Mouse (Mus musculus) heart, embryonic 16.5 days (tissue): ENCODE data around the gene Nrde2. TPM values are rescaled to one million over a fixed set of nuclear protein-coding genes. Genes with fewer than 3 reads are reported as not detected.

Experiments used
- ATAC-seq: fragments of 200-750 bp; cut with Nextera tagmentation; replicated peaks from 2 replicates; pipeline ENCODE4 v1.8.0; 2017; ENCODE audit warnings: moderate number of reproducible peaks; ENCODE audit not compliant: insufficient read depth, low FRiP score; ENCODE audit errors: extremely low read depth
- H3K27ac ChIP-seq: fragments of 300-500 bp; sonication (generic); 2 replicates; pipeline ENCODE4 v1.5.1; 2014; ENCODE audit warnings: mild to moderate bottlenecking, low read length, control low read depth, moderate library complexity
- H3K27me3 ChIP-seq: fragments of 300-500 bp; sonication (generic); 2 replicates; pipeline ENCODE4 v1.6.1; 2014; ENCODE audit warnings: low read length, mixed read lengths; ENCODE audit not compliant: control insufficient read depth, insufficient read depth
- H3K36me3 ChIP-seq: fragments of 300-500 bp; sonication (generic); 2 replicates; pipeline ENCODE4 v1.6.1; 2014; ENCODE audit not compliant: control insufficient read depth, insufficient read depth
- H3K4me1 ChIP-seq: fragments of 300-500 bp; sonication (generic); 2 replicates; pipeline ENCODE4 v1.6.1; 2014; ENCODE audit warnings: low read length, mixed read lengths; ENCODE audit not compliant: control insufficient read depth, insufficient read depth
- H3K4me2 ChIP-seq: fragments of 300-500 bp; sonication (generic); 2 replicates; pipeline ENCODE4 v1.6.1; 2014; ENCODE audit warnings: low read depth, mild to moderate bottlenecking, control low read depth, low read length
- H3K4me3 ChIP-seq: fragments of 300-500 bp; sonication (generic); 2 replicates; pipeline ENCODE4 v1.5.1; 2014; ENCODE audit warnings: mild to moderate bottlenecking, control low read depth, low read length
- H3K9ac ChIP-seq: fragments of 300-500 bp; sonication (generic); 2 replicates; pipeline ENCODE4 v1.6.1; 2014; ENCODE audit warnings: low read length, control low read depth
- H3K9me3 ChIP-seq: fragments of 300-500 bp; sonication (generic); replicated peaks from 2 replicates; pipeline ENCODE4 v1.6.1; 2016; ENCODE audit warnings: low read length; ENCODE audit not compliant: control insufficient read depth
- WGBS: fragments of 180-500 bp; shearing (Covaris S2); extraction: QIAGEN DNeasy Blood & Tissue Kit; methylation state at CpG from one replicate; pipeline ENCODE4 v1.1.7; 2014; 5-methylcytosine and 5-hydroxymethylcytosine counted together
- polyA plus RNA-seq: library from polyadenylated mRNA; unstranded; fragments of >200 nt; fragmentation: Nextera tagmentation; extraction: Ambion mirVana; gene quantifications from 2 replicates; pipeline ENCODE4 v1.2.1, GENCODE M21; 2015

Gene Nrde2
- polyA plus RNA-seq, 1 experiment from 2014 or later: 9.8 TPM

DNA sequence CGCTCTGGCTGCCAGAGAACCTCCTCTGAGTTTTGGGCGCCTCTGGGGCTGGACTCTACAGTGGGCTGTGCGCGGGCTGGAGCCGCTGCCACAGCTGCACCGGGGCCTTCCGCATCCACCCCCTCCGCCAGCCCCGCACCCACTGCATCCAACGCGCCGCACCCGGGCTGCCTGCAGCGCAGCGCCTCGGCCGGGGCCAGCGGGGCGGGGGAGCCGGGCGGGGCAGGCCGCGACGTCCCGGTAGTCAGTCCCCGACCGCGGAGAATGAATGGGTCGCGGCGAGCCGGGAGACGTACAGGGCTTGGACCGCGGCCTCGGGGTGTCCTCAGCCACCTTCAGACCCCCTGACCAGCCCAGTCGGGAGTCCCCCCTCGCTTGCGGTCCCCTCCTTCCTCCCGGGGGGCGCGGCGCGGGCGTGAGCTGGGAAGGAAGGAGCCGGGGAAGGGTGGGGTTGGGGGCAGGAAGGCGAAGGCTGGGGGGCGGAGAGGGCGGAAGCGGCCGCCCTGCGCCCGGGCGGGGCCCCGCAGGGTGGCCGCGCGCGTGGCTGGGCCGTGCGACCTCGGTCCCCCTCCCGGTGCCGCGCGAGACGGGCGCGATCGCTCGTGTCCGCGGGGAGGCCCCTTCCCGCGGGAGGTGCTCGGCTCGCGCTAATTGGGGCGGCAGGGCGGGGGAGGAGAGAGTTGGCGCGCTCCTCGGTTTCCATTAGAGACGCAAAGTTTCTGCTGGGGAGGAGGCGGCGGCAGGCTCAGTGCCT is 40.6 kb upstream of the Nrde2 start:
- under 1% methylated on average over 82 of the region's 86 CpGs for WGBS
- Histone ChIP-seq H3K27ac (peak overlapping the region; percentile 90), H3K27me3 (no peaks in the 10 kb centered on the region), H3K9ac (peak overlapping the region; percentile 93), H3K9me3 (no peaks in the 10 kb centered on the region), H3K36me3 (peaks cover 19% of the 10 kb centered on the region), H3K4me1 (peaks cover 19% of the 10 kb centered on the region; the same call in 1 of the 2 replicates), H3K4me3 (peak overlapping the region; percentile 95), H3K4me2 (peak overlapping the region; percentile 82)
- peak; percentile 71 for ATAC-seq

DNA sequence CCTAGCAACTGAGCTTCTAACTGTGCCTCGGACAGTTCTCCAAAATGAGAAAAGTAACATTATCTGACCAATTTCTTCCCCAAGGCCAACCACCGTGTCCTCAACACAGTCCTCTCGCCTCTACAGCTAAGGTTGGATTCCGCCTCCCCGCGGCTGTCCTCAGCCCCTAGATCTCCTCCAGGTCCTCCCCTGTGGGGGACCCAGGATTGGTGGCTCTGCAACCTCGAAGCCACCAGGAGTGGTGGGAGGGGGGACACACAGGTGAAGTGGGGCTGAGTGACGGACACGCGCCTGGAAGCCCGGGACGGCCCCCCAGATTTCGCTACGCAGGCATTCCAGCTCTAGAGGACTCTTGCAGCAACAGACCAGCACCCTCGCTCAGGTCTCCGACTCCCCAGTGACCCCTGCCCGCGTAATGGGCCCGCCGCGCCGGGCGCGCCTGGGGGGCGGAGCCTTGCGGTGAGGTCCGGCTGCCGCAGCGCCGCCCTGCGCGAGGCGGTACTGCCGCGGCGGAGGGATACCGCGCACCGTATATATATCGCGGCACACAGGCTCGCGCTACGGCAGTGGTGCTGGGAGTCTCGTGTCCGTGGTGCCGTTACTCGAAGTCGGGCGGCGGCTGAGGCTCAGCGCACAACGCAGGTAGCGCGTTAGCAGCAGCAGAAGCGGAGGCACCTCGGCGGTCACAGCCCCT is 39.7 kb upstream of the Nrde2 start, which contains the start of gene Calm1:
Calm1 (plus strand) TSS at position 469 of the 694 bp plus-strand sequence.
- H3K27me3 ChIP-seq: no peaks in the 10 kb centered on the region
- peak within 1 kb of the TSS; percentile 93 for H3K9ac ChIP-seq
- H3K4me1 ChIP-seq: peaks cover 16% of the 10 kb centered on the region; the same call in 1 of the 2 replicates
- no peaks in the 10 kb centered on the region for H3K9me3 ChIP-seq
- peak within 1 kb of the TSS; percentile 90 for H3K27ac ChIP-seq
- ATAC-seq: peak; percentile 83
- peaks cover 15% of the 10 kb centered on the region for H3K36me3 ChIP-seq
- 1% methylated on average over 58 of the region's 58 CpGs for WGBS
- H3K4me3 ChIP-seq: peak within 1 kb of the TSS; percentile 95
- peak within 1 kb of the TSS; percentile 82 for H3K4me2 ChIP-seq

DNA sequence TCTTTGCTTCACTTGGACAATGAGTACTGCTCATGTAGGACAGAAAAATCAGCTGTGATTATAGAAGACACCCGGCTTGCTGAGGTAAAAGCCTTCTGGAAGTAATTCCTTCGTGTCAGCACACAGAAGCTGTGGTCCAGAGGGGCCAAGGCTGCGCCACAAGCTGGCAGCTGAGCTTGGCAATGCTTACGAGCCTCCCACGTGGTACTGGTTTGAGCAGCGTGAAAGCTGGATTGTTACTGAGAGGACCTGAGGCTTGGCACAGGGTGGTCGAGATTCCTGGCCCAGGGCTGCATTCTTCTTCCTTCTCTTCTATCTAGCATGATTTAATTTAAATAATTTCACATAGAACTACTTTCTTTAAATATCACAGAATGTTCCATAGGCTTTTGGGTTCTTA is 37.3 kb upstream of the Nrde2 start:
- H3K36me3 ChIP-seq: no peaks in the 10 kb centered on the region
- ATAC-seq: no peak
- H3K4me2 ChIP-seq: no peak overlapping the region
- H3K27me3 ChIP-seq: no peaks in the 10 kb centered on the region
- H3K9ac ChIP-seq: no peak overlapping the region
- H3K4me1 ChIP-seq: peaks cover 6% of the 10 kb centered on the region; the same call in 1 of the 2 replicates
- H3K4me3 ChIP-seq: no peak overlapping the region
- no peaks in the 10 kb centered on the region for H3K9me3 ChIP-seq
- no peak overlapping the region for H3K27ac ChIP-seq
- 66% methylated on average over 7 of the region's 7 CpGs for WGBS

DNA sequence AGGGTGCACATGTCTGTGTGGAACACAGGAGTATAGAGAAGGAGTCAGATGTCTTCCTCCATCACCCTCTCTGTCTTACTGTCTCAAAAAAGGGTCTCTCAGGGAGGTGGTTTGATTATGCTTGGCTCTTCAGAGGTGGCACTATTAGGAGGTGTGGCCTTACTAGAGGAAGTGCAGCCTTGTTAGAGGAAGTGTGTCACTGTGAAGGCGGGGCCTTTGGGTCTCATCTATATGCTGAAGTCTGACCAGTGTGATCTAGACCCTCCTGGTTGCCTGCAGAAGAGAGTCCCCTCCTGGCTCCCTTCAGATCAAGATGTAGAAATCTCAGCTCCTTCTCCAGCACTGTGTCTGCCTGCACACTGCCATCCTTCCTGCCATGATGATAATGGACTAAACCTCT is 34.7 kb upstream of the Nrde2 start:
- Histone ChIP-seq H3K9me3 (no peaks in the 10 kb centered on the region), H3K36me3 (no peaks in the 10 kb centered on the region)
- 76% methylated on average over 1 of the region's 1 CpGs for WGBS

DNA sequence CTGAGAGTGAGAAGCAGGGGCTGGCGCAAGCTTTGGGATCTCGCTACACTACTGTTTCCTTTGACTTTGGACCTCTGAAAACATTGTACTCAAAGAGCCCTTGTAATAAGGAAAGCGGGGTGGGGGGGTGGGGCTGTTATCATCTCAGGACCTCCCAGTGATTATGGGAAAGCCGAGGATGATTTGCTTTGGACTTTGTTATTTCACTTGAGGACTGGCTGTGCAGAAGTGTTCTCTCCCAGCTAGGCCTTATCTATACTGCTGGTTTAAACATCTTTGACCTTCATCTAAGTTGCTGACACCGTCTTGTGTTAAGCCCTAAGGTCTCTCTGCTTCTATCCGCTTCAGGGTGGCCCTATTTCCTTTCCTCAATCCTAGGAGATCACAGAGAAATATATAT is 31.3 kb upstream of the Nrde2 start:
- whole genome bisulfite sequencing: 73% methylated on average over 6 of the region's 6 CpGs
- H3K4me2 ChIP-seq: no peak overlapping the region
- H3K27ac ChIP-seq: no peak overlapping the region
- H3K9ac ChIP-seq: no peak overlapping the region
- H3K9me3 ChIP-seq: no peaks in the 10 kb centered on the region
- H3K36me3 ChIP-seq: no peaks in the 10 kb centered on the region
- peaks cover 6% of the 10 kb centered on the region; the same call in 1 of the 2 replicates for H3K4me1 ChIP-seq
- no peak for ATAC-seq
- H3K4me3 ChIP-seq: no peak overlapping the region
- H3K27me3 ChIP-seq: no peaks in the 10 kb centered on the region

More for the DNA sequence above, 34.7 kb upstream of the Nrde2 start:
- Histone ChIP-seq H3K27me3 (no peaks in the 10 kb centered on the region), H3K4me1 (no peaks in the 10 kb centered on the region), H3K9ac (no peak overlapping the region), H3K4me2 (no peak overlapping the region), H3K27ac (no peak overlapping the region), H3K4me3 (no peak overlapping the region)
- ATAC-seq: no peak

DNA sequence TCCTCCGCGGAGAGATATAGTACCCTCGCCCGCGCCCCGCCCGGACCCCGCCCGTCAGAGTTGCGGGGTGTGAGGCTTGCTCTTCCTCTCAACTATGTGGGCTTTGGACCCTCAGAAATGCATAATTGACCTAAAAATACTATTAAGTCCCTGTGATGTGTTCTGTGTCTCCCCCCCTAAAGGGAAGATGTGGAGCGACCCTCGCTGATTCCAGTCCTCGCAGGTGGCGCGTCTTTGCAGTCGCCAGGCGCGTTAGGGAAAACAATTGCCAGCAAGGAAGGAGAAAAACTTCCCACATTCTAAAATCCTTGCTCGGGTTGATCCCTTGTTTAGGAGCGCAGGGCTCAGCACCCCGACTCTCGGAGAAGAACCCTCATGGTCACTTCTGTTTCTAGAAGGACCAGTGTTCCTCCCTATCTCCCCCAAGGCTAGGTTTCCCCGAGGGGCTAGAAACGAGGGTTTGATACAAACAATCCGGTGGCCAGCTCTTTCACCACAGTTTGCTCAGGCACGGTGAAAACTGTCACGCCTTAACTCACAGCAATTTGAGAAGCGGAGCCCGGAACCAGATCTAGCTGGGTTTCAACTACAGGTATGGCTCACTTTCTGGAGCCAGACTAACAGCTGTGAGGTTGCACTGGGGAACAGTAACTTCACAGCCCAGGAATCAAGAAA is 28.4 kb upstream of the Nrde2 start:
- 3% methylated on average over 29 of the region's 29 CpGs for WGBS
- ATAC-seq: no peak

DNA sequence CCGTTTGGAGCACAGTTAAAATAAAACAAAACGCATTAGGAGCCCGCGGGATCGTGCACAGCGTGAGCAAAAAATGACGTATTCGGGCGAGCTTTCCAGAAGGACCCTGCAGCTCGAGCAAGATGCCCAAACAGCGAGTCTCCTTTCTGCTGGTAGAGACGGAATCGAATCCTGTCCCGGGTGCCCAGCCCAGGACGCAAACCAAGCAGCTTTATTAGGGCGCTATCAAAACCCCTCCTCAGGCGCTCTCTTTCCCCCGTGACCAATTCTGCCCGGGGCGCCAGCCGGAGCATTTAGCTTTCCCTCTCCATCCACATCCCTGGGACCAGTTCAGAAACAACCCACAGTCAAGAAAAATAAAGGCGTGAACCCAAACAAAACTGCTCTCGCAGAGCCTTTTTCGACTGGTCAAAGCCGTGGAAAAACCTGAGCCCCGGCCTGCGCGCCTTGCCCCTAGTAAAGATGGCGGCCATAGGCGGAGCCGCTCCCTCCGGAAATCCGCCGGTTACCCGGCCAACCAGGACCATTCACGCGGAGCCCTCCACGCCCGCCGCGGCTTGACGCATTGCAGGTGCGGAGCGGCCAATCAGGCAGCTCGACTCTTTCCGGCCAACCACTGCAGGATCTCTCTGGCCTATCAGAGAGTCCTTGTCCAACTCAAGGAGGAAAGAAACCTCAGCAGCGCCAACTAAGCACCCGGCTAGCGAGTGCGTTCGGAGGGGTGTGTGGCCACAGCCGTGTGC is 27.7 kb upstream of the Nrde2 start:
- peak overlapping the region; percentile 98 for H3K27ac ChIP-seq
- no peaks in the 10 kb centered on the region for H3K36me3 ChIP-seq
- WGBS: under 1% methylated on average over 52 of the region's 52 CpGs
- H3K4me3 ChIP-seq: peak overlapping the region; percentile 76
- H3K4me1 ChIP-seq: peaks cover 8% of the 10 kb centered on the region; the same call in 1 of the 2 replicates
- peak overlapping the region; percentile 98 for H3K4me2 ChIP-seq
- peak; percentile 100 for ATAC-seq
- no peaks in the 10 kb centered on the region for H3K27me3 ChIP-seq
- H3K9me3 ChIP-seq: peaks cover 3% of the 10 kb centered on the region; the same call in 1 of the 2 replicates
- peak overlapping the region; percentile 90 for H3K9ac ChIP-seq

More for the DNA sequence above, 28.4 kb upstream of the Nrde2 start:
- H3K27me3 ChIP-seq: no peaks in the 10 kb centered on the region
- no peaks in the 10 kb centered on the region for H3K36me3 ChIP-seq
- peak overlapping the region; percentile 98 for H3K27ac ChIP-seq
- peak overlapping the region; percentile 90 for H3K9ac ChIP-seq
- peak overlapping the region; percentile 98 for H3K4me2 ChIP-seq
- H3K9me3 ChIP-seq: peaks cover under 1% of the 10 kb centered on the region; the same call in 1 of the 2 replicates
- peak overlapping the region; percentile 76 for H3K4me3 ChIP-seq
- H3K4me1 ChIP-seq: peaks cover 8% of the 10 kb centered on the region; the same call in 1 of the 2 replicates

DNA sequence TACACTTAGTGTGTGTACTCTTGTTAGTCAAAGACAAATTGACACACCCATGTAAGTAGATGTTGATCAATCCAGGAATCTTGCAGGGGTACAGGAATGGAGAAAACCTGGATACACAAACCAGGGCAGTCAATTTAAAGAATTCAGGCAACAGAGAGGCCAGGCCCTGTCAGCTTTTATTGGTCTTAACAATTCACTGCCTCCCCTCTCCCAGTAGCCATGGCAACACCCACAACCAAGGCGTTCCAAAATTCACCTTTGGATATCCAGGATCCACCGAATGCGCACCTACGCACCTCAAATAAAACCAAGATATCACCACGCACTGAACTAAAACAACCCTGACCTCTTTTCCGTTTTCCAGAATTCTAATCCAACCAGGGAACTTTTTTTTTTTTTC is 26.9 kb upstream of the Nrde2 start:
- no peaks in the 10 kb centered on the region for H3K27me3 ChIP-seq
- H3K9me3 ChIP-seq: peaks cover 3% of the 10 kb centered on the region; the same call in 1 of the 2 replicates
- peak overlapping the region; percentile 59 for H3K4me3 ChIP-seq
- H3K27ac ChIP-seq: peak overlapping the region; percentile 98
- no peaks in the 10 kb centered on the region for H3K36me3 ChIP-seq
- H3K4me1 ChIP-seq: peaks cover 8% of the 10 kb centered on the region; the same call in 1 of the 2 replicates
- H3K9ac ChIP-seq: peak overlapping the region; percentile 75
- WGBS: 12% methylated on average over 6 of the region's 6 CpGs
- ATAC-seq: no peak
- peak overlapping the region; percentile 78 for H3K4me2 ChIP-seq
